Mouse (Mus musculus): ENCODE measurements at regions not wholly inside any gene's neighbourhood (a gene's known extent, or its start where the extent isn't known, plus 50 kb on each side); places are given as distances from the start of the nearest gene placed in this dataset.
"Not testable (repeated sequence)": the region's sequence is repeated elsewhere in the genome, so short reads cannot be mapped to it uniquely, and the experiment has no call there.

GRCm38 (mm10) chr13:32426906-32427305 lies 88.4 kb upstream of the Gmds start:
- H3K4me3 ChIP-seq: no peak overlapping the region
- no peak overlapping the region for H3K9ac ChIP-seq
- H3K27ac ChIP-seq (replicated peaks): no peak overlapping the region
- no peaks in the 10 kb centered on the region for H3K4me1 ChIP-seq (replicated peaks)
- H3K9me3 ChIP-seq: no peaks in the 10 kb centered on the region
- WGBS: 87% methylated on average over 13 of the region's 13 CpGs
- H3K4me2 ChIP-seq: no peak overlapping the region
- H3K27me3 ChIP-seq: no peaks in the 10 kb centered on the region
- ATAC-seq (ENCODE audit: low FRiP score, low read depth): no peak
- H3K36me3 ChIP-seq: no peaks in the 10 kb centered on the region

- WGBS: 66% methylated on average over 7 of the region's 7 CpGs
- Histone ChIP-seq H3K9ac (no peak overlapping the region), H3K4me3 (no peak overlapping the region), H3K27me3 (no peaks in the 10 kb centered on the region), H3K4me2 (no peak overlapping the region), H3K27ac (replicated peaks) (no peak overlapping the region), H3K4me1 (replicated peaks) (no peaks in the 10 kb centered on the region), H3K36me3 (no peaks in the 10 kb centered on the region), H3K9me3 (no peaks in the 10 kb centered on the region)
- ATAC-seq (ENCODE audit: low FRiP score, low read depth): no peak
These were observed 87.7 kb upstream of the Gmds start for GRCm38 (mm10) chr13:32426199-32426598.

GRCm38 (mm10) chr13:32424543-32424942 lies 86.0 kb upstream of the Gmds start:
- ATAC-seq (ENCODE audit: low FRiP score, low read depth): not testable (repeated sequence)
- 91% methylated on average over 9 of the region's 9 CpGs for WGBS

GRCm38 (mm10) chr13:32422485-32422884 lies 83.9 kb upstream of the Gmds start:
- Histone ChIP-seq H3K4me3 (no peak overlapping the region), H3K9me3 (no peaks in the 10 kb centered on the region), H3K9ac (no peak overlapping the region), H3K36me3 (no peaks in the 10 kb centered on the region), H3K27ac (replicated peaks) (no peak overlapping the region), H3K4me1 (replicated peaks) (no peaks in the 10 kb centered on the region), H3K27me3 (no peaks in the 10 kb centered on the region), H3K4me2 (no peak overlapping the region)
- ATAC-seq (ENCODE audit: low FRiP score, low read depth): no peak
- 71% methylated on average over 2 of the region's 2 CpGs for WGBS

More at GRCm38 (mm10) chr13:32424543-32424942, 86.0 kb upstream of the Gmds start:
- H3K4me1 ChIP-seq (replicated peaks); H3K27me3 ChIP-seq; H3K36me3 ChIP-seq; H3K4me2 ChIP-seq; H3K9ac ChIP-seq; H3K27ac ChIP-seq (replicated peaks); H3K4me3 ChIP-seq; H3K9me3 ChIP-seq: not testable (repeated sequence)

- ATAC-seq (ENCODE audit: low FRiP score, low read depth): no peak
- Histone ChIP-seq H3K36me3 (no peaks in the 10 kb centered on the region), H3K4me2 (no peak overlapping the region), H3K4me1 (replicated peaks) (no peaks in the 10 kb centered on the region), H3K9me3 (no peaks in the 10 kb centered on the region), H3K27ac (replicated peaks) (no peak overlapping the region), H3K27me3 (no peaks in the 10 kb centered on the region), H3K9ac (no peak overlapping the region), H3K4me3 (no peak overlapping the region)
- WGBS: 85% methylated on average over 6 of the region's 6 CpGs
These were observed 80.8 kb upstream of the Gmds start for GRCm38 (mm10) chr13:32419326-32419725.

- WGBS: 88% methylated on average over 2 of the region's 2 CpGs
- Histone ChIP-seq H3K4me2 (no peak overlapping the region), H3K36me3 (no peaks in the 10 kb centered on the region), H3K4me3 (no peak overlapping the region), H3K9ac (no peak overlapping the region), H3K27ac (replicated peaks) (no peak overlapping the region), H3K9me3 (no peaks in the 10 kb centered on the region), H3K27me3 (no peaks in the 10 kb centered on the region), H3K4me1 (replicated peaks) (no peaks in the 10 kb centered on the region)
- ATAC-seq (ENCODE audit: low FRiP score, low read depth): no peak
These were observed 80.1 kb upstream of the Gmds start for GRCm38 (mm10) chr13:32418655-32419054.

- no peaks in the 10 kb centered on the region for H3K4me1 ChIP-seq (replicated peaks)
- no peak overlapping the region for H3K9ac ChIP-seq
- ATAC-seq (ENCODE audit: low FRiP score, low read depth): no peak
- H3K4me3 ChIP-seq: no peak overlapping the region
- H3K27me3 ChIP-seq: no peaks in the 10 kb centered on the region
- no peak overlapping the region for H3K27ac ChIP-seq (replicated peaks)
- H3K36me3 ChIP-seq: no peaks in the 10 kb centered on the region
- H3K9me3 ChIP-seq: no peaks in the 10 kb centered on the region
- no peak overlapping the region for H3K4me2 ChIP-seq
These were observed 79.4 kb upstream of the Gmds start for GRCm38 (mm10) chr13:32417907-32418306.

- Histone ChIP-seq H3K4me2 (no peak overlapping the region), H3K9me3 (no peaks in the 10 kb centered on the region), H3K9ac (no peak overlapping the region), H3K27me3 (no peaks in the 10 kb centered on the region), H3K4me1 (replicated peaks) (no peaks in the 10 kb centered on the region), H3K27ac (replicated peaks) (no peak overlapping the region), H3K4me3 (no peak overlapping the region), H3K36me3 (no peaks in the 10 kb centered on the region)
- ATAC-seq (ENCODE audit: low FRiP score, low read depth): peak; percentile 76; the same call in 1 of the 2 replicates
- 56% methylated on average over 13 of the region's 14 CpGs for WGBS
These were observed 72.9 kb upstream of the Gmds start for GRCm38 (mm10) chr13:32411287-32411935.

- H3K9me3 ChIP-seq: no peaks in the 10 kb centered on the region
- ATAC-seq (ENCODE audit: low FRiP score, low read depth): no peak
- WGBS: 85% methylated on average over 6 of the region's 6 CpGs
- no peaks in the 10 kb centered on the region for H3K4me1 ChIP-seq (replicated peaks)
- H3K4me3 ChIP-seq: no peak overlapping the region
- no peak overlapping the region for H3K9ac ChIP-seq
- no peak overlapping the region for H3K4me2 ChIP-seq
- H3K36me3 ChIP-seq: no peaks in the 10 kb centered on the region
- H3K27ac ChIP-seq (replicated peaks): no peak overlapping the region
- H3K27me3 ChIP-seq: no peaks in the 10 kb centered on the region
These were observed 71.5 kb upstream of the Gmds start for GRCm38 (mm10) chr13:32410065-32410464.

GRCm38 (mm10) chr13:32398616-32399015 lies 60.1 kb upstream of the Gmds start:
- H3K4me1 ChIP-seq (replicated peaks): no peaks in the 10 kb centered on the region
- no peak overlapping the region for H3K27ac ChIP-seq (replicated peaks)
- ATAC-seq (ENCODE audit: low FRiP score, low read depth): no peak
- H3K4me3 ChIP-seq: no peak overlapping the region
- H3K27me3 ChIP-seq: no peaks in the 10 kb centered on the region
- WGBS: 62% methylated on average over 1 of the region's 1 CpGs
- H3K9me3 ChIP-seq: no peaks in the 10 kb centered on the region
- no peaks in the 10 kb centered on the region for H3K36me3 ChIP-seq
- no peak overlapping the region for H3K9ac ChIP-seq
- no peak overlapping the region for H3K4me2 ChIP-seq

Data from hindbrain, embryonic 15.5 days (tissue).